Mouse (Mus musculus): ENCODE results near the gene Prrc2a.

DNA sequence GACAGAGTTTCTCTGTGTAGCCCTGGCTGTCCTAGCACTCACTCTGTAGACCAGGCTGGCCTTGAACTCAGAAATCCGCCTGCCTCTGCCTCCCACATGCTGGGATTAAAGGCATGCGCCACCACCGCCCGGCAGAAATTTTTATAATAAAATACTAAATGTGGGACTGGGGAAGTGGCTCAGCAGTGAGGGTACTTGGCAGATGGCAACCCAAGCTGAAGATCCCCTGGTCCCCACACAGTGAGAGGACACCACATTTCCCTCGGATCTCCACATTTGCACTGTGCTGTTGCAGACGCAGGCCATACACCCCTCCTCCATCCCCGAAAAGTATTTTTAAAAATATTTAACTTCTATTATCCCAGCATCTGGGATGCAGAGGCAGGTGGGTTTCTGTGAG, 31.2 kb downstream of the Prrc2a start:
- TF ChIP-seq CTCF (IDR thresholded peaks at IDR 0.05; ENCODE audit: extremely low read depth, insufficient read depth, low read length) (no peak), POLR2A (IDR thresholded peaks at IDR 0.05; ENCODE audit: extremely low read depth, insufficient read depth, low read length) (no peak)
